ENCODE assay signal across 29 mouse cellular contexts in genomic region chr17:47444113-47444512, GRCm38 (mm10). TPM values are rescaled to one million over a fixed set of nuclear protein-coding genes. Genes with fewer than 3 reads are reported as not detected.
DNase-seq lines count a peak whose midpoint lies in the region; ATAC-seq and TF ChIP-seq lines count a peak whose summit lies in the region.
"Had no signal": no experiment of that assay in that cellular context is flagged by ENCODE, and none has a peak within 500 bp of the region (broad histone marks: within the 10 kb centered on the region; RNA-seq: fewer than 3 reads in every experiment).

No protein-coding gene starts in this region.

- H3K27me3 ChIP-seq in heart, embryonic 16.5 days (ENCODE audit: control insufficient read depth, insufficient read depth, low read length) = no peaks in the 10 kb centered on the region
- H3K27me3 ChIP-seq in liver, postnatal 0 days (ENCODE audit: insufficient read depth, low read length) = no peaks in the 10 kb centered on the region
- peaks cover 4% of the 10 kb centered on the region; the same call in 1 of the 2 replicates for H3K27me3 ChIP-seq in liver, embryonic 12.5 days (replicated peaks)
- H3K27me3 ChIP-seq in limb, embryonic 13.5 days = peaks cover 16% of the 10 kb centered on the region

- H3K9me3 ChIP-seq in heart, embryonic 16.5 days (replicated peaks; ENCODE audit: control insufficient read depth, low read length) = no peaks in the 10 kb centered on the region
- H3K9me3 ChIP-seq in liver, postnatal 0 days (ENCODE audit: low read length) = no peaks in the 10 kb centered on the region
- H3K9me3 ChIP-seq in liver, embryonic 12.5 days (replicated peaks) = no peaks in the 10 kb centered on the region
- H3K9me3 ChIP-seq in limb, embryonic 13.5 days = no peaks in the 10 kb centered on the region
- H3K9me3 ChIP-seq: embryonic facial prominence, embryonic 12.5 days; G1E; hindbrain, embryonic 13.5 days had no signal

- no peak overlapping the region for H3K4me3 ChIP-seq in heart, embryonic 16.5 days (ENCODE audit: low read length)
- H3K4me3 ChIP-seq in liver, postnatal 0 days (ENCODE audit: low read depth, low read length) = no peak overlapping the region
- no peak overlapping the region for H3K4me3 ChIP-seq in liver, embryonic 12.5 days
- no peak overlapping the region for H3K4me3 ChIP-seq in limb, embryonic 13.5 days
- H3K4me3 ChIP-seq: embryonic facial prominence, embryonic 12.5 days; erythroblast, embryonic 14.5 days; hindbrain, embryonic 13.5 days had no signal

- peak overlapping the region; percentile 28; the same call in 1 of the 2 replicates for H3K9ac ChIP-seq in heart, embryonic 16.5 days (ENCODE audit: low read length)
- H3K9ac ChIP-seq in liver, postnatal 0 days (replicated peaks) = peak overlapping the region; percentile 11; the same call in 1 of the 2 replicates
- H3K9ac ChIP-seq in liver, embryonic 12.5 days = no peak overlapping the region
- H3K9ac ChIP-seq in limb, embryonic 13.5 days = 0 out of 2 replicates have a peak overlapping the region, but pooled peaks have one; percentile 13
- H3K9ac ChIP-seq: embryonic facial prominence, embryonic 12.5 days; hindbrain, embryonic 13.5 days had no signal

- intact Hi-C loops in heart, postnatal 36 days (cut with DNase I) = no loop called here

- H3K36me3 ChIP-seq in heart, embryonic 16.5 days (ENCODE audit: control insufficient read depth, insufficient read depth) = no peaks in the 10 kb centered on the region
- no peaks in the 10 kb centered on the region for H3K36me3 ChIP-seq in liver, postnatal 0 days (replicated peaks; ENCODE audit: insufficient read depth, low read length)
- no peaks in the 10 kb centered on the region for H3K36me3 ChIP-seq in liver, embryonic 12.5 days
- H3K36me3 ChIP-seq in limb, embryonic 13.5 days = no peaks in the 10 kb centered on the region
- H3K36me3 ChIP-seq: embryonic facial prominence, embryonic 12.5 days; G1E; hindbrain, embryonic 13.5 days had no signal

- no peak for ATAC-seq in heart, embryonic 16.5 days (replicated peaks; ENCODE audit: extremely low read depth, insufficient read depth, low FRiP score)
- ATAC-seq in liver, postnatal 0 days = no peak
- no peak for ATAC-seq in liver, embryonic 12.5 days
- no peak for ATAC-seq in limb, embryonic 13.5 days (ENCODE audit: low FRiP score, low read depth)
- ATAC-seq: CD4-positive, CD25-positive, alpha-beta regulatory T cell, adult 4 months; forebrain, embryonic 14.5 days; inflammation-experienced regulatory T-cells, adult 6 months; midbrain, embryonic 16.5 days had no signal

- WGBS in heart, embryonic 16.5 days = 43% methylated on average over 6 of the region's 6 CpGs
- 56% methylated on average over 6 of the region's 6 CpGs for WGBS in liver, postnatal 0 days (ENCODE audit: insufficient replicate concordance)
- 62% methylated on average over 6 of the region's 6 CpGs for WGBS in liver, embryonic 12.5 days (ENCODE audit: insufficient replicate concordance)
- WGBS in limb, embryonic 13.5 days = 79% methylated on average over 6 of the region's 6 CpGs

- TF ChIP-seq EP300 in liver, postnatal 0 days (IDR thresholded peaks at IDR 0.05; ENCODE audit: low read depth) = no peak

- peak; percentile 69 for DNase-seq in heart, adult 11 months
- DNase-seq in heart, postnatal 4 days = no peak
- DNase-seq in heart, postnatal 36 days = no peak
- DNase-seq in liver, postnatal 0 days = no peak
- no peak for DNase-seq in natural killer cell, adult 2 months (ENCODE audit: low spot score in 2 of 2)
- DNase-seq: adrenal gland, postnatal 14 days; cerebellum, adult 11 months; cerebellum, postnatal 10 days; gastrocnemius, postnatal 25 days; kidney, postnatal 14 days; right cerebral cortex, postnatal 25 days; thymus, adult 2 months had no signal

- TF ChIP-seq CTCF in liver, postnatal 0 days (IDR thresholded peaks at IDR 0.05; ENCODE audit: low read depth) = no peak

- no peak overlapping the region for H3K4me2 ChIP-seq in heart, embryonic 16.5 days (ENCODE audit: low read depth, low read length)
- H3K4me2 ChIP-seq in liver, postnatal 0 days (ENCODE audit: low read depth, low read length) = no peak overlapping the region
- H3K4me2 ChIP-seq in liver, embryonic 12.5 days = no peak overlapping the region
- H3K4me2 ChIP-seq in limb, embryonic 13.5 days (replicated peaks) = no peak overlapping the region
- H3K4me2 ChIP-seq: embryonic facial prominence, embryonic 12.5 days; hindbrain, embryonic 13.5 days; liver, embryonic 11.5 days had no signal

- H3K27ac ChIP-seq in heart, embryonic 16.5 days (ENCODE audit: low read length) = peak overlapping the region; percentile 53
- H3K27ac ChIP-seq in liver, postnatal 0 days (ENCODE audit: low read depth) = peak overlapping the region; percentile 39; the same call in 1 of the 2 replicates
- no peak overlapping the region for H3K27ac ChIP-seq in liver, embryonic 12.5 days
- no peak overlapping the region for H3K27ac ChIP-seq in limb, embryonic 13.5 days
- H3K27ac ChIP-seq: embryonic facial prominence, embryonic 12.5 days; hindbrain, embryonic 13.5 days had no signal

- H3K4me1 ChIP-seq in heart, embryonic 16.5 days (ENCODE audit: control insufficient read depth, insufficient read depth, low read length) = peaks cover 56% of the 10 kb centered on the region
- H3K4me1 ChIP-seq in liver, postnatal 0 days (ENCODE audit: insufficient read depth) = peaks cover 65% of the 10 kb centered on the region
- H3K4me1 ChIP-seq in liver, embryonic 12.5 days = peaks cover 71% of the 10 kb centered on the region
- peaks cover 19% of the 10 kb centered on the region for H3K4me1 ChIP-seq in limb, embryonic 13.5 days

RNA-seq across cellular contexts. Expression of gene 1700001C19Rik, which starts 6.9 kb away (rescaled TPM):
- total RNA-seq in heart, postnatal 4 days (2021) = under 1 TPM; 0.32 to 0.45 TPM
- 0.57 and 0.64 TPM in 2 replicates for polyA plus RNA-seq in heart, embryonic 16.5 days (2015; fragmentation: Nextera tagmentation; extraction: Ambion mirVana)
- total RNA-seq in heart, postnatal 36 days (2021) = not detected
- polyA plus RNA-seq in liver, postnatal 0 days (2015; fragmentation: Nextera tagmentation; extraction: Ambion mirVana) = 7.5 and 7.8 TPM in 2 replicates
- polyA plus RNA-seq in liver, embryonic 12.5 days (2016; fragmentation: Nextera tagmentation; extraction: Ambion mirVana) = 0.62 and 0.66 TPM in 2 replicates
- polyA plus RNA-seq in limb, embryonic 13.5 days (2015; fragmentation: Nextera tagmentation; extraction: Ambion mirVana) = 0.24 TPM in 1 of 2 replicates, not detected in the other
- total RNA-seq: G1E; gastrocnemius, postnatal 25 days; megakaryocyte-erythroid progenitor cell, adult 5-6 weeks; neutrophil, adult 5-6 weeks had no signal
- polyA plus RNA-seq: CD4-positive, CD25-positive, alpha-beta regulatory T cell, adult 4 months; erythroblast, embryonic 14.5 days; G1E; inflammation-experienced regulatory T-cells, adult 6 months; lung, embryonic 16.5 days; spleen, adult 2 months had no signal

RNA-seq across cellular contexts. Expression of gene AI661453, which starts 7.7 kb away (rescaled TPM):
- total RNA-seq in heart, postnatal 4 days (2021) = 1 to 10 TPM; 2.2 to 3.5 TPM
- 0.77 and 0.92 TPM in 2 replicates for polyA plus RNA-seq in heart, embryonic 16.5 days (2015; fragmentation: Nextera tagmentation; extraction: Ambion mirVana)
- total RNA-seq in heart, postnatal 36 days (2021) = 1 to 10 TPM; 1.6 to 1.8 TPM
- 1.0 and 1.6 TPM in 2 replicates for polyA plus RNA-seq in liver, postnatal 0 days (2015; fragmentation: Nextera tagmentation; extraction: Ambion mirVana)
- 0.10 and 0.31 TPM in 2 replicates for polyA plus RNA-seq in liver, embryonic 12.5 days (2016; fragmentation: Nextera tagmentation; extraction: Ambion mirVana)
- 0.66 and 0.99 TPM in 2 replicates for polyA plus RNA-seq in limb, embryonic 13.5 days (2015; fragmentation: Nextera tagmentation; extraction: Ambion mirVana)
- polyA plus RNA-seq: CD4-positive, CD25-positive, alpha-beta regulatory T cell, adult 4 months; erythroblast, embryonic 14.5 days; inflammation-experienced regulatory T-cells, adult 6 months had no signal

RNA-seq across cellular contexts. Expression of gene Guca1a, which starts 43.7 kb away (rescaled TPM):
- total RNA-seq in heart, postnatal 4 days (2021) = under 1 TPM; 0.41 to 0.52 TPM
- 1.2 and 2.1 TPM in 2 replicates for polyA plus RNA-seq in heart, embryonic 16.5 days (2015; fragmentation: Nextera tagmentation; extraction: Ambion mirVana)
- total RNA-seq in heart, postnatal 36 days (2021) = not detected
- polyA plus RNA-seq in liver, postnatal 0 days (2015; fragmentation: Nextera tagmentation; extraction: Ambion mirVana) = 1.5 TPM in 2 replicates
- 0.97 and 1.4 TPM in 2 replicates for polyA plus RNA-seq in liver, embryonic 12.5 days (2016; fragmentation: Nextera tagmentation; extraction: Ambion mirVana)
- 1.8 and 2.7 TPM in 2 replicates for polyA plus RNA-seq in limb, embryonic 13.5 days (2015; fragmentation: Nextera tagmentation; extraction: Ambion mirVana)
- total RNA-seq: G1E; left cerebral cortex, postnatal 25 days; megakaryocyte-erythroid progenitor cell, adult 5-6 weeks; neutrophil, adult 5-6 weeks had no signal
- polyA plus RNA-seq: CD4-positive, CD25-positive, alpha-beta regulatory T cell, adult 4 months; erythroblast, embryonic 14.5 days; inflammation-experienced regulatory T-cells, adult 6 months had no signal

RNA-seq across cellular contexts. Expression of gene Taf8, which starts 58.0 kb away (rescaled TPM):
- total RNA-seq in heart, postnatal 4 days (2021) = 10 to 100 TPM; 13.7 to 14.6 TPM
- polyA plus RNA-seq in heart, embryonic 16.5 days (2015; fragmentation: Nextera tagmentation; extraction: Ambion mirVana) = 20.3 and 20.8 TPM in 2 replicates
- 10 to 100 TPM; 12.0 to 13.6 TPM for total RNA-seq in heart, postnatal 36 days (2021)
- 6.5 and 8.1 TPM in 2 replicates for polyA plus RNA-seq in liver, postnatal 0 days (2015; fragmentation: Nextera tagmentation; extraction: Ambion mirVana)
- polyA plus RNA-seq in liver, embryonic 12.5 days (2016; fragmentation: Nextera tagmentation; extraction: Ambion mirVana) = 17.6 and 18.0 TPM in 2 replicates
- 34.6 and 34.9 TPM in 2 replicates for polyA plus RNA-seq in limb, embryonic 13.5 days (2015; fragmentation: Nextera tagmentation; extraction: Ambion mirVana)

RNA-seq across cellular contexts. Expression of gene Guca1b, which starts 58.9 kb away (rescaled TPM):
- total RNA-seq in heart, postnatal 4 days (2021) = under 1 TPM in 1 of 2 experiments, not detected in 1; 0.17 TPM
- polyA plus RNA-seq in heart, embryonic 16.5 days (2015; fragmentation: Nextera tagmentation; extraction: Ambion mirVana) = 0.95 and 1.2 TPM in 2 replicates
- under 1 TPM; 0.25 to 0.33 TPM for total RNA-seq in heart, postnatal 36 days (2021)
- 0.11 and 0.13 TPM in 2 replicates for polyA plus RNA-seq in liver, postnatal 0 days (2015; fragmentation: Nextera tagmentation; extraction: Ambion mirVana)
- polyA plus RNA-seq in liver, embryonic 12.5 days (2016; fragmentation: Nextera tagmentation; extraction: Ambion mirVana) = 0.48 and 0.56 TPM in 2 replicates
- polyA plus RNA-seq in limb, embryonic 13.5 days (2015; fragmentation: Nextera tagmentation; extraction: Ambion mirVana) = 0.49 and 0.62 TPM in 2 replicates
- total RNA-seq: G1E had no signal
- polyA plus RNA-seq: erythroblast, embryonic 14.5 days; G1E had no signal

Comparison
In these comparisons a context has a peak if more than half of its experiments do, and no peak if none do; other contexts are left out.
1. H3K27ac ChIP-seq: peak in heart, embryonic 16.5 days (single experiment) and liver, postnatal 0 days (single experiment); none in liver, embryonic 12.5 days (single experiment) and limb, embryonic 13.5 days (single experiment).